Mouse (Mus musculus) intestine, postnatal 0 days (tissue): ENCODE measurements around the gene Cfap100. TPM values are rescaled to one million over a fixed set of nuclear protein-coding genes. Genes with fewer than 3 reads are reported as not detected.

ENCODE experiments used
- ATAC-seq: fragments of 200-750 bp; cut with Nextera tagmentation; 2 replicates; pipeline ENCODE4 v1.8.0; 2017; ENCODE audit warnings: mild to moderate bottlenecking, moderate TSS enrichment, moderate library complexity
- H3K27ac ChIP-seq: fragments of 300-500 bp; sonication (generic); 2 replicates; pipeline ENCODE4 v1.5.1; 2014; ENCODE audit warnings: mild to moderate bottlenecking, low read depth, low read length, moderate library complexity
- H3K27me3 ChIP-seq: fragments of 300-500 bp; sonication (generic); replicated peaks from 2 replicates; pipeline ENCODE4 v1.6.1; 2014; ENCODE audit warnings: low read length, mixed read lengths; ENCODE audit not compliant: control insufficient read depth, insufficient read depth
- H3K36me3 ChIP-seq: fragments of 300-500 bp; sonication (generic); 2 replicates; pipeline ENCODE4 v1.6.1; 2014; ENCODE audit warnings: mild to moderate bottlenecking, moderate library complexity; ENCODE audit not compliant: control insufficient read depth, insufficient read depth
- H3K4me1 ChIP-seq: fragments of 300-500 bp; sonication (generic); replicated peaks from 2 replicates; pipeline ENCODE4 v1.6.1; 2014; ENCODE audit warnings: antibody characterized with exemption, low read length, mixed read lengths; ENCODE audit not compliant: control insufficient read depth, insufficient read depth
- H3K4me2 ChIP-seq: fragments of 300-500 bp; sonication (generic); replicated peaks from 2 replicates; pipeline ENCODE4 v1.6.1; 2014; ENCODE audit warnings: low read depth, mild to moderate bottlenecking, moderate library complexity
- H3K4me3 ChIP-seq: fragments of 300-500 bp; sonication (generic); 2 replicates; pipeline ENCODE4 v1.5.1; 2014; ENCODE audit warnings: low read depth, low read length
- H3K9ac ChIP-seq: fragments of 300-500 bp; sonication (generic); 2 replicates; pipeline ENCODE4 v1.6.1; 2014; ENCODE audit warnings: mild to moderate bottlenecking, low read depth, low read length
- H3K9me3 ChIP-seq: fragments of 300-500 bp; sonication (generic); 2 replicates; pipeline ENCODE4 v1.6.1; 2016; ENCODE audit warnings: mixed run types; ENCODE audit not compliant: control insufficient read depth
- CTCF ChIP-seq: sonication (generic); IDR thresholded peaks from 2 replicates; pipeline ENCODE4 v1.5.1; 2016; ENCODE audit warnings: low read depth, mild to moderate bottlenecking, control low read depth, antibody characterized with exemption, moderate library complexity
- WGBS: fragments of 180-500 bp; shearing (Covaris S2); extraction: QIAGEN DNeasy Blood & Tissue Kit; methylation state at CpG from one replicate; pipeline ENCODE4 v1.1.7; 2014; 5-methylcytosine and 5-hydroxymethylcytosine counted together
- polyA plus RNA-seq: library from polyadenylated mRNA; unstranded; fragments of >200 nt; fragmentation: Nextera tagmentation; extraction: Ambion mirVana; gene quantifications from 2 replicates; pipeline ENCODE4 v1.2.1, GENCODE M21; 2015

Cfap100 gene
- polyA plus RNA-seq, 1 experiment from 2014 or later, result not detected

DNA sequence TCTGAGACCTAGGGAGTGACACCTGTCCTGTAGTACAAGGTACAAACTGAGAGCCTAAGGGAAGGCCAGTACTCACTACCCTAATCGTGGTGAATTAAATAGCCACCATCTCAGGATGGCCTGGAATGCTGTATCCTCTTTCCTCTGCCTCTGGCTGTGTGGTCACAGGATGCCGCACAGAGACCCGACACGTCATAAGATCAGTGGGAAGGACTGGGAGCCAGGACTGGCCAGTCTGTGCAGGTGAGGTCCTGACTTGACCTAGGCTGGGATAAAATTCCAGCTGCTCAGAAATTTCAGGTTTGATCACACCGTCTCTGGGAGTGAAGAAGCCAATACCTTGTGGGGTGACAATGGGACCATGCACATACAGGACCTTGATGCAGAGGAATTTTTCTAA, 22.9 kb upstream of the Cfap100 start:
- TF ChIP-seq CTCF, result no peak
- 84% methylated on average over 5 of the region's 5 CpGs for WGBS
- H3K4me2 ChIP-seq, result no peak overlapping the region
- no peak overlapping the region for H3K27ac ChIP-seq
- H3K9me3 ChIP-seq, result no peaks in the 10 kb centered on the region
- H3K4me3 ChIP-seq, result no peak overlapping the region
- no peaks in the 10 kb centered on the region for H3K36me3 ChIP-seq
- H3K9ac ChIP-seq, result no peak overlapping the region
- ATAC-seq, result no peak
- no peaks in the 10 kb centered on the region; the same call in 1 of the 2 replicates for H3K27me3 ChIP-seq
- H3K4me1 ChIP-seq, result 0 out of 2 replicates have a peak, but pooled peaks cover 4% of the 10 kb centered on the region

DNA sequence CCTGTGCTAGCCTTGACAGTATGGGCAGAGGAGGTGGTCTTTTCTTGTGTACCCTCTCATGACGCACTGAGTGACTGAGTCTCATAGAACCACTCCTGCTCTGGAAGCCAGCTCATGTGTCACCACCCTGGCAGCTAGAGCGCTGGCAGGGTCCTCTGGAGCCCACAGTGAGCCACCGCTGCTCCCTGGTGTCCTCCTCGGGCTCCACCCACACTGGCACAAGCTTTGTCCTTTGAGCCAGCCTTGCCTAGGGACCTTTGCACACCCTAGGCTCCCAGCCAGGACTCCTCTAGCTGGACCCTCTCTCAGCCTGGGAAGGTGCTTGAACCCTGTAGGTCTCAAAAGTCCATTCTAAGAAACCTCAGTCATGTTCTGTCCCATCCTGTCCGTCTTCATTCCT, 22.1 kb upstream of the Cfap100 start:
- 65% methylated on average over 5 of the region's 5 CpGs for WGBS
- Histone ChIP-seq H3K4me2 (no peak overlapping the region), H3K27me3 (no peaks in the 10 kb centered on the region; the same call in 1 of the 2 replicates), H3K4me3 (no peak overlapping the region), H3K4me1 (0 out of 2 replicates have a peak, but pooled peaks cover 4% of the 10 kb centered on the region), H3K9me3 (no peaks in the 10 kb centered on the region), H3K9ac (no peak overlapping the region), H3K36me3 (no peaks in the 10 kb centered on the region), H3K27ac (no peak overlapping the region)
- TF ChIP-seq CTCF, result no peak
- 0 out of 2 replicates have a peak, but pooled peaks have one; percentile 29 for ATAC-seq

DNA sequence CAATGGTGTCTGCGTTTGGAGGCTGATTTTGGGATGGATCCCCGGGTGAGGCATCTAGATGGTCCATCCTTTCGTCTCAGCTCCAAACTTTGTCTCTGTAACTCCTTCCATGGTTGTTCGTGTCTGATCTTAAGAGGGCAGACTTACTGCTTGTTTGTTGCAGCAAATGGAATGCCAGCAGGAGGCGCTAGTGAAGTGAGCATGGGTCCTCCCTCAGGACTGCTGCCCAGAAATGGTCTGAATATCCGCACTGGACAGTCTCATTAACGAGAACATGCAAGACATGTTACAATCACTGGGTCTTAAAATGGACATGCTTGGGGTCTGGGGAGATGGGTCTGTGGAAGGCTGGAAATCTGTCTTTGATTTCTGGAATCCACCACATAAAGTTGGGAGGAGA, 21.6 kb upstream of the Cfap100 start:
- Histone ChIP-seq H3K9me3 (no peaks in the 10 kb centered on the region), H3K36me3 (no peaks in the 10 kb centered on the region), H3K4me1 (0 out of 2 replicates have a peak, but pooled peaks cover 4% of the 10 kb centered on the region), H3K4me3 (no peak overlapping the region), H3K4me2 (no peak overlapping the region), H3K9ac (no peak overlapping the region), H3K27me3 (no peaks in the 10 kb centered on the region; the same call in 1 of the 2 replicates), H3K27ac (no peak overlapping the region)
- WGBS, result 23% methylated on average over 7 of the region's 7 CpGs
- ATAC-seq, result no peak
- TF ChIP-seq CTCF, result peak; percentile 91

DNA sequence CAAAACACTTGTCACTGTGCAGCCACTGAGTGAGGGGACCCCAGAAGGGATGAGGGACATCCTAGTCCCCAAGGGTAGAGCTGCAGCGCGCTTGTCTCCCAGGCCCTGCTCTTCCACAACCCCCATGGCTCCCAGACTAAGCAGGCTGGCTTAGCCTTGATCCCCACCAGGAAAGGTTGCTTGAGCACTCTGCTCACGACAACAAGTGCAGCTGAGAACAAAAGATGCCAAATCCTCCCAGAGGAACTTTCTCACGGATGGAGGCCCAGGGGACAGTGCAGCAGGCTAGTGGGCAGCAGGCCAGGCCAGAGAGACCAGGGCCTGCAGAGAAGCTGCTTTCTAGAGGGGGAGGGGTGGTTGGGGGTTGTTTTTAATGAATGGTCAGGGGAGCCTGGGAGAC, 18.3 kb upstream of the Cfap100 start:
- 0 out of 2 replicates have a peak, but pooled peaks cover 4% of the 10 kb centered on the region for H3K4me1 ChIP-seq
- no peak overlapping the region for H3K9ac ChIP-seq
- H3K4me3 ChIP-seq, result no peak overlapping the region
- H3K27ac ChIP-seq, result no peak overlapping the region
- no peaks in the 10 kb centered on the region for H3K36me3 ChIP-seq
- H3K9me3 ChIP-seq, result no peaks in the 10 kb centered on the region
- ATAC-seq, result no peak
- TF ChIP-seq CTCF, result no peak
- WGBS, result 54% methylated on average over 4 of the region's 4 CpGs
- no peaks in the 10 kb centered on the region; the same call in 1 of the 2 replicates for H3K27me3 ChIP-seq
- no peak overlapping the region for H3K4me2 ChIP-seq

DNA sequence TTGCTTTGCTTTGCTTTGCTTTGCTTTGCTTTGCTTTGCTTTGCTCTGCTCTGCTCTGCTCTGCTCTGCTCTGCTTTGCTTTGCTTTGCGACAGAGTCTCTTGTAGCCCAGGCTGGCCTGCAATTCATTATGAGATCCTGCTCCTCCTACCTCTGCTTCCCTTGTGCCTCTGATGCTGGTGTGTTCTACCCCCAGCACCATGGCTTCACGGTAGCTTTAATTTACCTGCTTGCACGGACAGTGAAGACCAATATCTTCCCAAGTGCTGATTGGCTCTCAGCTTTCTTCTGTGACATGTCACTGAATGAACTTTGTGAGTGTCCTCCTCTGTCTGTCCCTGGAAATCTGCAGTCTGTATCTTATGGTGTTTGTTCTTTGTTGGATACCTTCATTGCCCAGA, 8.4 kb upstream of the Cfap100 start:
- H3K27me3 ChIP-seq, result no peaks in the 10 kb centered on the region
- no peaks in the 10 kb centered on the region for H3K9me3 ChIP-seq
- H3K4me2 ChIP-seq, result no peak overlapping the region
- whole genome bisulfite sequencing, result 92% methylated on average over 3 of the region's 3 CpGs
- no peak overlapping the region for H3K27ac ChIP-seq
- TF ChIP-seq CTCF, result no peak
- ATAC-seq, result no peak
- no peak overlapping the region for H3K9ac ChIP-seq
- H3K4me3 ChIP-seq, result no peak overlapping the region
- no peaks in the 10 kb centered on the region for H3K36me3 ChIP-seq
- no peaks in the 10 kb centered on the region for H3K4me1 ChIP-seq

DNA sequence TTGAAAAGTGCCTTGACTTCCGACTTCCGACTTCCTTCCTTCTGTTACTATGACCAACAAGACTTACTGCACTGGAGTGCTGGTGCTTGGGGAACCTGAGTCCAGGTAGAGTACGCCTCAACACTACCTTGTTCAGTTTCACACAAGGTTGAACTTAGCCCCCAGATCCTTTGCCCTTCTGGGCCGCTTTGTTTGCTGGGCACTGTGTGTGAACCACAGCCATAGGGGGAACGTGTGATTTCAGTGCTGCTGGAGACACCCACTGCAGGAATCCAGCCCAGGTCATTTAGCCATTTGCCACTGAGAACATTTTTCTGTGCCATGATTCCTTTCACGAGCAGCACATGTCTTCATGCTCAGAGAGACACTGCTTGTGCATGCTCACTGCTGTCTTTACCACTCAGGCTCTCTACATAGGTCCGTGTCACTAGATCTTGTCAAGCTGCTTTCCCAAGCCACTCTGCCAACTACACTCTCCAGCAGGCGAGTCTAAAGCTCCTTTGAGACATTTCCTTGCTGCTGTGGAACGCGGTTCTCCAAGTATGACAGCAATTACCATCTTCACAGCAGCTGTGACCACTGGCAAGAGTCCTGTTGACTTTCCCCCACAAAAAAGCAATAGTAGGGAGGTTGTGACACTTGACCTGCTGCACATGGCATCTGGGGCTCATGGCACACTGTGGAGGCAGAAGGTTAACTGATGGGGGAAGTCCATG, 7.8 kb upstream of the Cfap100 start:
- H3K4me1 ChIP-seq, result no peaks in the 10 kb centered on the region
- H3K9ac ChIP-seq, result no peak overlapping the region
- no peaks in the 10 kb centered on the region for H3K27me3 ChIP-seq
- TF ChIP-seq CTCF, result no peak
- no peaks in the 10 kb centered on the region for H3K36me3 ChIP-seq
- ATAC-seq, result no peak
- WGBS, result 76% methylated on average over 10 of the region's 10 CpGs
- no peak overlapping the region for H3K27ac ChIP-seq
- H3K4me3 ChIP-seq, result no peak overlapping the region
- H3K9me3 ChIP-seq, result no peaks in the 10 kb centered on the region
- H3K4me2 ChIP-seq, result no peak overlapping the region
